Mouse (Mus musculus) spleen, postnatal 4 days (tissue): ENCODE data around the gene Alox5ap.

Experiments
- DNase-seq, 2 experiments: peaks; one replicate each; pipeline ENCODE4 v3.0.0; 2022; ENCODE audit warnings: low spot score in 2 of 2

The Alox5ap gene

DNA sequence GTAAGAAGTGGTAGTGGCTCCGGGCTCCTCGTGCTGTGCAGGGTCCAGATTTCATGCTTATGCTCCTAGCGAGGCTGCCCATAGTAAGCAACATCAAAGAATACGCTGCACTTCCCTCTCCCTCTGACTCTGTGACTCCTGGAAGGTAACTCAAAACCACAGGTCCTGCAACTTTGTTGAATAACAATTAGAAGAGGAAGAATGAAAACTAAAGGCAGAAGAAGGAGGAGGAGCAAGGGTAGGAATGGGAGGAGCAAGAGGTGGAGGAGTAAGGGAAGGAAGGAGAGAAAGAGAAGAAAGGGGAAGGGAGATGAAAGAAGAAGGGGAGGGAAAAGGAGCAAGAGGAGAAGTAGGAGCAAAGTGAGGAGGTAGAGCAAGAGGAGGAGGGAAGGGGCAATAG lies at the start of gene Alox5ap:
Gene Alox5ap, plus strand, starts transcription at position 363 of the 400 bp plus-strand sequence.
- DNase-seq, result no peak

DNA sequence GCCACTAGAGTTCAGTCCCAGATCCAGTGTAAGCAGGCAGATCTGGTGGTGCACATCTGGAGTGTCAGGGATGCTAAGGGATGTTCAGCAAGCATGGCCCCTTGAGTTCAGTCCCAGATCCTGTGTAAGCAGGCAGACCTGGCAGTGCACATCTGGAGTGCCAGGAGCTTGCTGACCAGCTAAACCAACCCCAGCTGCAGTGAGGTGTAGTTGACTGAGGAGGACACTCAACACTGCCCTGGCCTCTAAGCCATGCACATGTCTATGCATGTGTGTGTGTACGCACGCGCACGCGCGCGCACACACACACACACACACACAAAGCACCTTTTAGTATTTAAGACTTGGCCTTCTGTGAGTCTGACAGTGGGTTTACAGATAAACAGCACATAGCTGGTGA lies 49.0 kb upstream of the Alox5ap start:
- no peak for DNase-seq

DNA sequence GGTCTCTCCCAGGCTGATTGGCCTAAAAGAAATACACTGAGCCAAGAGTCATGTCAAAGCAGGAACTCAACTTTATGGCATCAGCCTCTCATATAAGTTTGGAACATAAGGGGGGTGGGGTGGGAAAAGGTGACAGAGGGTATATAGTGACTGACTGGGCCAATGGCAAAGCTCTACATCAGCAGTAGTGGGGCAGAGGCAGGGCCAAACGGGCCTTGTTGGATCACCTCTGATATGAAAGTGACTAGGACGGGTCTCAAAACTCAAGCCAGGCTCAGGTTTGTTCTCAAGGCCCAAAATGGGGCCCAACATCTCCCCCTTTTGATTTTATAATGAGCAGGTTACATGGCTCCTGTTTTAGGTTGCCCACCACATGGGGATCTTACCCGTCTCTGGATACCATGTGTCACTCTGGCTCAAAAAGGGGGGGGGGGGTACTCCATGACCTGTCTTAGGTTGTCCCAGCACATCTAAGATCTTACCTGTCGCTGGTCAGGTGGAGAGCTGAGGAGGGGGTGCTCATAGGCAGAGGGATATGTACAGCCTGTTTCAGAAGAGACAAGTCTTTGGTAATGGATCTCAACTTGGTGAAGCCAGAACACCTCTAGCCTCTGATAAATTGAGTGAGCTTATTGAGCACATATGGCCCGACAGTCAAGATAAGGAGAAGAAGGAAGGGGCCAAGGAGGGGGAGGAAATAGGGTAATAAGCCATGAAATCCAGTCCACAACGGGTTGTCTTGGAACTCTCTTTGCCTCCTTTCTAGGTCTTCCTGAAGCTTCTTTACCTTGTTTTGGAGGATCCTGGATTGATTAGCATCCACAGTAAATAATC lies 46.8 kb upstream of the Alox5ap start:
- no peak for DNase-seq

GRCm38 (mm10) chr5:149219493-149219892 lies 45.1 kb upstream of the Alox5ap start:
- no peak for DNase-seq

- DNase-seq, result no peak
Measured at GRCm38 (mm10) chr5:149221355-149221754, 43.2 kb upstream of the Alox5ap start.

DNA sequence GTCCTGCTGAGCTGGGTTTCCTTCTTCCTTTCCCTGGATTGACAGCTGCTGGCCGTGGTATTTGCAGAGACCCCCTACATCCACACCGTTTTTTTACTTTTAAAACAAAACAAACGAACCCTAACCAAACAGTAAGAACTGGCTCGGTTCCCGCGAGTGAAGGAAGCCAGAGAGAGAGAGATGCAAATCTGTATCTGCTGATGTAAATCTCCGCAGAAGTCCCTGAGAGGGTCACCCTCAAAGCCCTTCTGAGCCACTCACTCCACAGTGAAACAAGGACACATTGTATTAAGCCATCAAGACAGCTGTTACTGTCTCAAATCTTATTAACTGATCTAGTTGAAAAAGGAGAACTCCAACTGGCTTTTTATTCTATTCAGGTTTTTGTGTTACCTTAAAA lies 39.9 kb upstream of the Alox5ap start:
- no peak for DNase-seq

DNA sequence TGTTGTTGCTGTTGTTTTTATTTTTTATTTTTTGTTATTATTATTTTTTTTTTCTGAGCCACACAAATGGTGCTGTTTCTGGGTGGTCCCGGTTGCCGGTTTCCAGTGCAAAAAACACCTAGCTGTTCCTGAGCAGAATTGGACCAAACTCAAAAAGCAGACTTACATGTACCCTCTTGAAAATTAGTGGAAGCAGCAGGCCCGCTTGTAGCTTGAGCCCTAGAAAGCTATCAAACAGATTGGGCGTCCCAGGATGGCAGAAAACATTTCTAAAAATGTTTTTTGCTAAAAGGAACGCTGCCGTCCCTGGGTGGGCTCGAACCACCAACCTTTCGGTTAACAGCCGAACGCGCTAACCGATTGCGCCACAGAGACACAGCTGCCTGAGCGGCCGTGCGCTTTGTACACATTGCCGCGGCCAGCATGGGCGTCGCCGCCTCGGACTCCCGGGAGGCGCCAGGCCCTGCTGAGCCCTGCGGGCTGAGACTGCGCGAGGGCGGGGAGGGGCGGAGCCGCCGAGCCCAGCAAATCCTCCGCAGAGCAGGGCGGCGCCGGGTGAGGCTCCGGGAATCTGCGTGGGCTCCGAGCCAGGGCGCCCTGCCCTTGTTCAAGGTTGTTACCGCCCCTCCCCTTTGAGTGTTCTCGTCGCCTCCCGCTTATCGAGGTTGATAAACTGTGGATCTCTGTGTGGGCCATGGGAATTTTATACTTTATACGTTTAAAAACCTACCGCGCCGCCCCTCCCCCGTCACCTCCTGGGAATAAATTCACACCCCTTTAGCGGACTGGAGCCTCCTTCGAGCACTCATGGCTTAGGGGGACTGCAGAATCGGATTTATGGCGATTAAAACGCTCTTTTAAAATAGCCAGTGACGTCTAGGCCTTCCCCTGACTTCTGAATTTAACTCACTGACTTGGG lies 35.6 kb upstream of the Alox5ap start:
- peak; percentile 98 to 100 for DNase-seq

DNA sequence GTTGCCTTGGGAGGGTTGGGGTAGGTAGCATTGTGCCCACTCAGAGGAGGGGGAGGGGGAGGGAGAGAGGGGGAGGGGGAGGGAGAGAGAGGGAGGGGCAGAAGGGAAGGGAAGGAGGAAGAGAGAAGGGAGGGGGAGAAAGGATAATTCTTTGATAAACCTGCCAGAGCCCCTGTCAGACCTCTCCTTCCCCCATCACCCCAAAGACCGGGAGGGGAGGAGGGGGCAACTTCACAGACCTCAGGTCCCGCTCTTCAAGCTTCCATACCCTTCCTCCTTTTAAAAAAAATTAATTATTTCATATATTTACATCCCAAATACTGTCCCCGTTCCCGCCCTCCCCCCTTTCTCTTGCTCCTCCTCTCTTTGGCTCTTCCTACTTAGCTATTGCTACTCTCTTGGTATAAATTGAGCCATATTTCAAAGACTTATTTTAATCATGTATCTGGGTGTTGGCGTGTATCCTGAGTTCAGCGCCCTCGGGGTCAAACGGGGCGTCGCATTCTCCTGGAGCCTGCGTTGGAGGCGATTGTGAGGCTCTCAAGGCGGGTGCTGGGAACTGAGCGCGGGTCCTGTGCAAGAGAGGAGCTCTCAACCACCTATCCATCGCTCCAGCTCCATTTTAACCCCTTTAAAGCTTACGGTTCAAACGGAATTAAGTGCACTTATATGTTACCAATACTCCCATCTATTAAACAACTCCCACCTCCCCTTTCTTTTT lies 34.8 kb upstream of the Alox5ap start:
- no peak for DNase-seq

DNA sequence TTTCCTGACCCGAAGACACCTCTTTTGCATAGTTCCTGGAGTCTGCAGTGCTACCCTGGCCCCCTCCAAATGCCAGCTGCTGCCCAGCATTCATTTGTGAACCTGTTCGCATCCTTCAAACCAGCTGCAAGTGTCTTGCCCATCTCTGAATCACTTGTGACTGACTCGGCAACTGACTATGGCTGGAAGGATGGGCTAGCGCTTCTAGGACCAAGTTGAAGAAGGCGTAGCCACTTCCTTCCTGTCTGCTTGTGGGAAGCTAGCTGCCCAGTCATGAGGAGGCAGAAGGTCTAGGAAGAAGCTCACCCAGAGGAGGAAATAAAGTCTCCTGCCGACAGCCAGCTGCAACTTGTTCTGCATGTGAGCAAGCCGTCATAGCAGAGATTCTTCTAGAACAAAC lies 29.6 kb upstream of the Alox5ap start:
- DNase-seq, result no peak

DNA sequence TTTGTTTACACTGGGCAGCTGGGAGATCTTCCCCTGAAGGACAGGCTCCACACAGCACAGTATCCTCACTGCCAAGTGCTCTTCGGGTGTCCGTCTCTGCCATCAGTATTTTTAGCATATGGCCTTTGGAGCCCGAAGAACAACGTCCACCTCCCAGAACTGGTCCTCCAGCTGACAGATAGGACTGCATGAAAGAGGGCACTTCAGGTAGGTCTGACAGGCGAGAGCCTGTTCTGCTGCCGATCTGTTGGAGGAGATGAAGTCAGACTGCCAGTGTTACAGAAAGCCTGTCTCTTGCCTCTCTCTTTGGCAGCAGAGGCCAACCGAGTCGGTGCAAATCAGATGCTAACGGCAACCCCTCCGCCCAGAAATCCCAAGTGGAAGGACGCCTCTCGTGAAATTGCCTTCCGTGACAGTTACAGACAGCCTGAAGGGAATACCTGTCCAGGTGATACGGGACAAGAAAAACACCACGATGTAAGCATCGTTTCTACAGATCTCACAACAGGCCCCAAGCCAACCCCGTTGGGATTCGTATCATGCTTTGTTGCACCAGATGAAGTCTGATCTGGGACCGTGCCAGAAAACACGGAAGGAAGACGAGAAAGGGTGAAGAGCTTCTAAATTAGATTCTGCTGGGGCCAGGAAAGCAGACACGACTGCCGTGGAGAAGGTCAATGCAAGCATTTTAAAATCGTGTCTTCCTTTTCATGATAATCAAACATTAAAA lies 27.2 kb upstream of the Alox5ap start:
- no peak for DNase-seq

DNA sequence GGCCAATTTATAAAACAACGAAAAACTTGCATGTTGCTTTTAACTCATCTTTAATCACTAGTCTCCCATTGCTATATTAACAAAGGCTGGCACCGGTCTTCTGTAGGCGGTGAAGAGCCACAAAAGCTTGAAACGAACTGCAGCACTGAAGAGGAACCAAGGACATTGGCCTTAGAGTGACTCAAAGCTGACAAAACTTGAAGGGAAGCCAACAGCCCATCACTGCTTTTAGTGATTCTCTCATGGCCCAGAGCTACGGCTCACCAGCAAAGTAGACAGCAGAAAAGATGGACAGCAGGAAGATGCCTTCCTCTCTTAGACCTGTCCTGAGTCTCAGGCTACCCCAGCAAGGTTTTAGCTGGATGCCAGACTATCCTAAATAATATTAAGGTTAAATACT lies 22.1 kb upstream of the Alox5ap start:
- DNase-seq, result no peak

- no peak for DNase-seq
Measured at GRCm38 (mm10) chr5:149243053-149243452, 21.5 kb upstream of the Alox5ap start.

- DNase-seq, result no peak
Measured at GRCm38 (mm10) chr5:149245391-149245964, 19.1 kb upstream of the Alox5ap start.

DNA sequence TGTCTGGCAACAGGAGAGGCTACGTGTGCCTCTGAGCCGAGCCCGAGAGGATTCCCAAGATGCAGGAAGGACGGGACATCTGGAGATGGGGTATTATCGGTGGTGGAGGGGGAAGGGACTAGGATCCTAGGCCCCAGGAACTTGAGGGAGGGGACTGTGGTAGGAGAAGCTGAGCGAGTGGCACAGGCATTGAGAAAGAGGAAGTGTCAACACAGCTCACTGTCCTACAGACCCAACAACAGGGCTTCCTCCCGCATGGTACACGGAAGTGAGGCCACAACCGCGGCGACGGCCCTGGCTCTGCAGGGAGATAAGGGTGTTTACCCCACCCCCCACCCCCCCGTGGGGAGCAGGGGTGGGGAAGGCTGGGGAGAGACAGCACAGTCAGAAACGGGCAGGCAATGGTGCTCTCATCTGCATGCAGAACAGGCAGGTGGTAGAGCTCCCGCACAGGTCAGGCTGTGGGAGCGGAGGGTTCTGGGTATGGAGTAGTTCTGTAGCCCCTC lies 18.5 kb upstream of the Alox5ap start:
- DNase-seq, result peak; percentile 75 to 85

- DNase-seq, result no peak
Measured at GRCm38 (mm10) chr5:149247047-149247904, 17.3 kb upstream of the Alox5ap start.

DNA sequence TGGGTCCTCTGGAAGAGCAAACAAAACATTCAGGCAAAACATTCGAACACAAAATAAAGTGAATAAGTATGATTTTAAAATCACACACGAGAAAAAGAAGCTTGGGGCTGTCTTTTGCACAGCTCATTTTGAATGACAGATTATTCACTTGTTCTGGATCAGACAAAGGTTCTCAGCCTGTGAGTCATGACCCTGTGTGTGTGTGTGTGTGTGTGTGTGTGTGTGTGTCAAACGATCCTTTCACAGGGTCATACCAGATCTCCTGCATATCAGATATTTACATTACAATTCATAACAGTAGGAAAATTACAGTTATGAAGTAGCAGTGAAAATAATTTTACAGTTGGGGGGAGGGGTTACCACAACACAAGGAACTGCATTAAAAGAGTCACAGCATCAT lies 12.3 kb upstream of the Alox5ap start:
- DNase-seq, result no peak

- DNase-seq, result no peak
Measured at GRCm38 (mm10) chr5:149253491-149253890, 11.1 kb upstream of the Alox5ap start.

DNA sequence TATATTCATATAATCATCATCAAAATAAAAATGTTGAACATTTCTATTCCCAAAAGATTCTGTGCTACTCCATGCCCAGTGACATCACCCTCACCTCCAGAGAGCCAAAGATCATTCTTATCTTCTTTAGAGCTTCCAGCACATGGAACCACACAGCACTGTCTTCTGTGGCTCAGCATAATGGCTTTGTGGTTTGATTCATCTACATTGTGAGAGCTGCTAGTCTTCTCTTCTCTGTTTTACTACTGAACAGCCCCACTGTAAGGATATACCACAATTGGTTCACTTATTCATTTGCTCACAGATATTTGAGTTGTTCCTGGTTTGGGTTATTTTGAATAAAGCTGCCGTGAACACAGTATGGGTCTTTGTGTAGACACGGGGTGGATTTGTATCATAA lies 9.0 kb upstream of the Alox5ap start:
- DNase-seq, result no peak

GRCm38 (mm10) chr5:149257518-149258281 lies 6.9 kb upstream of the Alox5ap start:
- DNase-seq, result no peak
